Mouse (Mus musculus) macrophage (primary cell): ENCODE results near the gene Arrdc5. TPM values are rescaled to one million over a fixed set of nuclear protein-coding genes. Genes with fewer than 3 reads are reported as not detected.

ENCODE experiments used
- H3K27ac ChIP-seq: fragments of 350-480 bp; formaldehyde crosslinking; 2 replicates; pipeline ENCODE4 v1.9.0; 2021
- H3K36me3 ChIP-seq: fragments of 350-480 bp; formaldehyde crosslinking; 2 replicates; pipeline ENCODE4 v1.9.0; 2021; ENCODE audit errors: inconsistent target
- H3K4me3 ChIP-seq: fragments of 350-480 bp; formaldehyde crosslinking; 2 replicates; pipeline ENCODE4 v1.9.0; 2021; ENCODE audit errors: inconsistent target
- H3K79me2 ChIP-seq: fragments of 350-480 bp; formaldehyde crosslinking; 2 replicates; pipeline ENCODE4 v1.9.0; 2021; ENCODE audit errors: inconsistent target
- WGBS: methylation state at CpG from one replicate; pipeline ENCODE4 v1.1.7; 2026; ENCODE audit warnings: inconsistent platforms; ENCODE audit not compliant: missing documents; 5-methylcytosine and 5-hydroxymethylcytosine counted together
- polyA plus RNA-seq: library from polyadenylated mRNA; stranded (reverse); fragments of 250-400 nt; gene quantifications from 3 replicates; pipeline ENCODE4 v1.2.4, GENCODE M21; 2018; ENCODE audit warnings: inconsistent platforms

The Arrdc5 gene
- polyA plus RNA-seq, 1 experiment from 2014 or later, result not detected

DNA sequence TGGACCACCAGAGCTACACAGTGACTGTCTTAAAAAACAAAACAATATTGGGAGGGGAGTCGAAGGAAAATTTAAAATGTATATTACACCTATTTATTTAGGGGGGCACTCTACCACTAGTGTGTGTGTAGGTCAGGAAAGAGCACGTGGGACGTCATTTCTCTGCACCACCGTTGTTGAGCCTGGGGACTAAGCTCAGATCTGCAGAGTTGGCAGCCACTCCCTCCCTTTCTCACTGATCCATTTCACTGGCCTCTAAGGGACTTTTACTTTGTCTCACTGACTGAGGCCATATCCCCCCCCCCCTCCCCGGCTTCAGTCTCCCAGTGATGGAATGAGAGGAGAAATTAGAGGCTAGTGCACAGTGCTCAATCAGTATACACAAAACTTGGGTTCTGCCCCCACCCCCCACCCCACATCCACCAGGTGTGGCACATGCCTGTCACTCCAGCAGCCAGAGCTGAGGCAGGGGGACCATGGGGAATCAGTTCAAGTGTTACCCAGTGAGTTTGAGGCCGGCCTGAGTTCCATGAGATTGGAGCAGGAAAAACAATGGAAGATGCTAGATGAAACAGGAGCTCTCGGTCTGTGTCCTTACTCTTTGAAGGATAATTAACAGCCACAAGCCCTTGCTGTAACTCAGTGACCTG is 8.1 kb downstream of the Arrdc5 start:
- Histone ChIP-seq H3K79me2 (peaks cover 34% of the 10 kb centered on the region), H3K36me3 (peaks cover 3% of the 10 kb centered on the region; the same call in 1 of the 2 replicates), H3K4me3 (no peak overlapping the region), H3K27ac (peak overlapping the region; percentile 59; the same call in 1 of the 2 replicates)
- WGBS, result 88% methylated on average over 6 of the region's 7 CpGs

DNA sequence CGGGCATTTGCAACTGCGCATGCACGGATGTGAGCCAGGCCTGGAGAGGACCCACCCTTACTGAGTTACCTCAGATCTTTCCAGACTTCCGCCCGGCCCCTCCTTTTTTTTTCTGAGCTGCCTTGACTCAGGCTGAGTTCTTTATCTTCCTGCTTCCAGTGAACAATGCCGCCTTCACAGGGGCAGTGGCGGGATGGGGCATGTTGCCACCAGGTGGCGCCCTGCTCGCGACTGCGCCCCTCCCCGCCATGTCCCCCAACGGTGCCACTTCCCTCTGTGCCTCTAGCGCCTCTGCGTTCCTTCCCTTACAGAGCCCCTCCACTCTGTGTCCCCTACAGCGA is 8.9 kb downstream of the Arrdc5 start:
- peak overlapping the region; percentile 88; the same call in 1 of the 2 replicates for H3K4me3 ChIP-seq
- H3K36me3 ChIP-seq, result peaks cover 11% of the 10 kb centered on the region; the same call in 1 of the 2 replicates
- H3K27ac ChIP-seq, result peak overlapping the region; percentile 92
- under 1% methylated on average over 14 of the region's 16 CpGs for WGBS
- H3K79me2 ChIP-seq, result peaks cover 39% of the 10 kb centered on the region

- 3% methylated on average over 17 of the region's 17 CpGs for WGBS
- H3K36me3 ChIP-seq, result peaks cover 17% of the 10 kb centered on the region
- H3K79me2 ChIP-seq, result peaks cover 39% of the 10 kb centered on the region
- H3K27ac ChIP-seq, result peak overlapping the region; percentile 92
- peak overlapping the region; percentile 88 for H3K4me3 ChIP-seq
Measured at GRCm38 (mm10) chr17:56290388-56291170, 9.5 kb downstream of the Arrdc5 start.

GRCm38 (mm10) chr17:56289371-56290331 is 10.4 kb downstream of the Arrdc5 start:
- WGBS, result 8% methylated on average over 23 of the region's 23 CpGs
- Histone ChIP-seq H3K79me2 (peaks cover 39% of the 10 kb centered on the region), H3K36me3 (peaks cover 26% of the 10 kb centered on the region), H3K27ac (peak overlapping the region; percentile 92), H3K4me3 (peak overlapping the region; percentile 88)

GRCm38 (mm10) chr17:56288866-56289265 is 11.2 kb downstream of the Arrdc5 start:
- Histone ChIP-seq H3K27ac (peak overlapping the region; percentile 92), H3K36me3 (peaks cover 34% of the 10 kb centered on the region), H3K4me3 (peak overlapping the region; percentile 88), H3K79me2 (peaks cover 39% of the 10 kb centered on the region)
- WGBS, result 34% methylated on average over 3 of the region's 3 CpGs

DNA sequence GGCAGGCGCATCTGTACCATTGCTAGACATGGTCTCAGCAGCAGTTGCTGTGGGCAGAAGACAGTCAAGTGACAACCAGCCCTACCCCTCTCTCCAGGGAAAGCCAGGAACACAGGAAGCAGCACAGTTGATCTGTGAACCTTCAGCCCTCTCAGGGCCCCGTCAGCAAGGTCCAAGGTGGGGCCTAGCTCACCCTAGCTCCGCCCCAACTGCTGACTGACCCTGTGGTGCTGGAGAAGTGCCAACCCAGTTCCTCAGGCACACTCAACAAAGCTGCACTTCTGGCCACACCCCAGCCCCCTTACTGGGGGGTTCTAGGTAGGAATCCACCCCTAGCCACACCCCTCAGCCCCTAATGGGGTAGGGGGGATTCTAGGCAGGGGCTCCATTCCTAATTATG is 12.3 kb downstream of the Arrdc5 start:
- Histone ChIP-seq H3K79me2 (peaks cover 39% of the 10 kb centered on the region), H3K36me3 (peaks cover 41% of the 10 kb centered on the region), H3K4me3 (no peak overlapping the region), H3K27ac (0 out of 2 replicates have a peak overlapping the region, but pooled peaks have one; percentile 92)
- WGBS, result 83% methylated on average over 3 of the region's 3 CpGs

- H3K4me3 ChIP-seq, result no peak overlapping the region
- peaks cover 39% of the 10 kb centered on the region for H3K79me2 ChIP-seq
- WGBS, result 94% methylated on average over 11 of the region's 11 CpGs
- H3K36me3 ChIP-seq, result peaks cover 58% of the 10 kb centered on the region
- H3K27ac ChIP-seq, result no peak overlapping the region
Measured at GRCm38 (mm10) chr17:56285995-56286394, 14.1 kb downstream of the Arrdc5 start.

- no peak overlapping the region for H3K27ac ChIP-seq
- H3K79me2 ChIP-seq, result peaks cover 19% of the 10 kb centered on the region
- WGBS, result 68% methylated on average over 7 of the region's 8 CpGs
- peaks cover 76% of the 10 kb centered on the region for H3K36me3 ChIP-seq
- H3K4me3 ChIP-seq, result no peak overlapping the region
Measured at GRCm38 (mm10) chr17:56283316-56283715, 16.8 kb downstream of the Arrdc5 start.

- 93% methylated on average over 4 of the region's 4 CpGs for WGBS
- Histone ChIP-seq H3K27ac (no peak overlapping the region), H3K79me2 (peaks cover 14% of the 10 kb centered on the region), H3K4me3 (no peak overlapping the region), H3K36me3 (peaks cover 78% of the 10 kb centered on the region)
Measured at GRCm38 (mm10) chr17:56282802-56283201, 17.3 kb downstream of the Arrdc5 start.

DNA sequence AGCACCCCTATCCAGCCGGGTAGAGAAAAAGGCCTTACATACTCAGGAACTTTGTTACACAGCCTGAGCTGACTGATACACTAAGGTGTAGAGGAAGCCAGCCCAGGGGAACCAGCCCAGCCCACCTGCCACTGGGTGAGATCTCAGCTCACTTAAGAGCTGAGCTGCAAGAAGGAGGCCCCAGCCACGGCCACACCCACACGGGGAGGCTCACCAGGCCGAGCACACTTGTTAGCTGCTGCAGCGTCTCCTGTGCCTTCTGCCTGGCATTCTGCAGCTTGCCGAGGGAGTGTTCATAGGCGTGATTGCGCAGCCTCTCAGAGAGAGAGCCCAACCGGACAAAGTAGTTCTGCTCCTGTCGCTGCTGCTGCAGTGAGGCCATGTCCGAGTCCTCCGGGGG is 18.9 kb downstream of the Arrdc5 start:
- H3K79me2 ChIP-seq, result peaks cover 4% of the 10 kb centered on the region
- H3K36me3 ChIP-seq, result peaks cover 67% of the 10 kb centered on the region
- H3K4me3 ChIP-seq, result no peak overlapping the region
- WGBS, result 69% methylated on average over 11 of the region's 12 CpGs
- H3K27ac ChIP-seq, result no peak overlapping the region

- peaks cover 51% of the 10 kb centered on the region for H3K36me3 ChIP-seq
- no peak overlapping the region for H3K4me3 ChIP-seq
- peaks cover 20% of the 10 kb centered on the region for H3K79me2 ChIP-seq
- H3K27ac ChIP-seq, result no peak overlapping the region
- WGBS, result 95% methylated on average over 12 of the region's 12 CpGs
Measured at GRCm38 (mm10) chr17:56279481-56280155, 20.5 kb downstream of the Arrdc5 start.

DNA sequence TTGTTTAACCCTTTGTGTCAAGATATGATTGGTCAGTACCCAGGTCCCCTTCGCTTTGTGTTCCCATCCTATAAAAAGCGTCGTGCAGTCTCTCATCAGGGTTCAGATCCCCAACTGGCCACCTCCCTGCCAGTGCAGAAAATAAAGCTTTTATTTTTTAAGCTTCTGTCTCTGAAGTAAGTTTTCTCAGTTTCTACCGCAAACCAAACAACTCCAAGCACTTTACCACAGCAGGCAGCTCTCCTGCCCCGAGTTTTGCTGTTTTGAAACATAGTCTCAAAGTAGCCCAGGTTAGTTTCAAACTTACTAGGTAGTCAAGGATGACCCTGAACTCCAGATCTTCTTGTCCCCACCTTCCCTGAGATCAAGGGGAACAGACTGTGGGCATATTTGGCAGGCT is 21.7 kb downstream of the Arrdc5 start:
- H3K27ac ChIP-seq, result 0 out of 2 replicates have a peak overlapping the region, but pooled peaks have one; percentile 85
- WGBS, result 99% methylated on average over 5 of the region's 5 CpGs
- H3K36me3 ChIP-seq, result peaks cover 42% of the 10 kb centered on the region
- peaks cover 33% of the 10 kb centered on the region for H3K79me2 ChIP-seq
- H3K4me3 ChIP-seq, result no peak overlapping the region

- Histone ChIP-seq H3K27ac (peak overlapping the region; percentile 85), H3K4me3 (no peak overlapping the region), H3K36me3 (peaks cover 35% of the 10 kb centered on the region), H3K79me2 (peaks cover 41% of the 10 kb centered on the region)
- 61% methylated on average over 2 of the region's 2 CpGs for WGBS
Measured at GRCm38 (mm10) chr17:56277567-56277893, 22.6 kb downstream of the Arrdc5 start.
